Mouse (Mus musculus): ENCODE results near the gene Cacna2d1.

GRCm38 (mm10) chr5:16410011-16410410 is 475.5 kb downstream of the Cacna2d1 start:
- TF ChIP-seq FLI1 (IDR thresholded peaks at IDR 0.05; ENCODE audit: low read length), result no peak
- TF ChIP-seq GATA1 (IDR thresholded peaks at IDR 0.05; ENCODE audit: borderline replicate concordance, low read length), result no peak

Data from megakaryocyte, embryonic 14.5 days (primary cell).